Mouse (Mus musculus) CD8-positive naive resting alpha-beta T cell, adult 57 days (primary cell): ENCODE data around the gene Umodl1. TPM values are rescaled to one million over a fixed set of nuclear protein-coding genes. Genes with fewer than 3 reads are reported as not detected.

ENCODE experiments used
- total RNA-seq: library from RNA; stranded (reverse); gene quantifications from one replicate; pipeline ENCODE4 v1.2.4, GENCODE M21; 2023

Gene Umodl1
- not detected for total RNA-seq

DNA sequence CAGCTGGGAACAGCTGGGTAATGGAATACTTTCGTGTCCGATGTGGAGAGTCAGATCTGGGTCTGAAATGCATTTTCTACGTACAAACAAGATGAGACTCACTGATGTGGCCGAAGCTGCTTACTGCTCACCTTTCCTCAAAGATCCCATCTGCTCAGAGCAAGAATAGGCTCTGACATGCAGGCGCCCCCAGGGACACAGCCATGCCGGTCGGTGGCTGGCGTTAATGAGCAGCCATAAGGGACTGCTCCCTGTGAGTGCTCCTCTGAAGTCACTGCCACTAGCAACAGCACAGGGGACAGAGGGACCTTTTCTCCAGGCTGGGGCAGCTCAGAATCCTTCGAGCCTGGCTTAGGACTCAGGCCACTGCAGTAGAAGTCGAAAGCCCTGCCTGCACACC, at the start of gene Umodl1:
Umodl1 (plus strand) TSS at position 301 of the 400 bp plus-strand sequence.

GRCm38 (mm10) chr17:31057151-31057890, 102.9 kb downstream of the Umodl1 start, which contains the start of gene Abcg1:
Gene Abcg1 (plus strand): TSS chr17:31057675.

Other genes starting within 250 kb of the Umodl1 start
- gene Glp1r, start 52.8 kb upstream of the Umodl1 start, total RNA-seq, result not detected
- gene Abcg1, start 103.0 kb downstream of the Umodl1 start, total RNA-seq, result 126 TPM
- gene Tff3, start 175.0 kb downstream of the Umodl1 start, total RNA-seq, result not detected
- gene Tff2, start 189.6 kb downstream of the Umodl1 start, total RNA-seq, result 2.0 TPM
- gene Tff1, start 210.6 kb downstream of the Umodl1 start, total RNA-seq, result not detected
- 0.43 TPM for gene Tmprss3, start 244.3 kb downstream of the Umodl1 start, total RNA-seq